Comparison of ENCODE assay signal across 9 mouse cellular contexts in the genomic region with DNA sequence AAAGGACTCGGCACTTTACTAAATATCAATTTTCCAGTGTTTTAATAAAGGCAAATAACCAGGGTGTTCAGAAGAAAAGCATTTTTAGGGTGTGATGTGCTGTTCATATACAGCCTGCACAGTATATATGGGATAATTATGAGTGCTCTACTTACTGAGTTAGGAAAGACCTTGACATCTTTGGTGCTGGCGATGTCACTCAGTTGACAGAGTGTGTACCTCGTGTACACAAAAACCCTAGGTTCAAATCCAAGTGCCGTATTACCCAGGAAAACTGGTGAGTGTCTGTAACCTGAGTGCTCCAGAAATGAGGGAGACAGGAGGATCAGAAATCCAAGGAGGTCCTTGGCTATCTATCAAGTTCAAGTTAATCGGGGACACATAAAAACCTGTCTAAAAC.
A peak's percentile ranks its signal among the peaks of the same experiment; 100 is the strongest.
DNase-seq lines count a peak whose midpoint lies in the region; ATAC-seq lines count a peak whose summit lies in the region.
"Had no signal": no experiment of that assay in that cellular context is flagged by ENCODE, and none has a peak within 500 bp of the region (broad histone marks: within the 10 kb centered on the region; RNA-seq: fewer than 3 reads in every experiment).

No protein-coding gene starts in this region.

- peak overlapping the region; percentile 24; the same call in 1 of the 2 replicates for H3K4me2 ChIP-seq in lung, embryonic 15.5 days
- H3K4me2 ChIP-seq in forebrain, embryonic 15.5 days (replicated peaks), result peak overlapping the region; percentile 26
- H3K4me2 ChIP-seq in limb, embryonic 13.5 days (replicated peaks), result peak overlapping the region; percentile 50
- H3K4me2 ChIP-seq in neural tube, embryonic 14.5 days (ENCODE audit: low read depth, low read length), result peak overlapping the region; percentile 23; the same call in 1 of the 2 replicates

- no peaks in the 10 kb centered on the region for H3K27me3 ChIP-seq in lung, embryonic 15.5 days
- H3K27me3 ChIP-seq in forebrain, embryonic 15.5 days, result no peaks in the 10 kb centered on the region
- H3K27me3 ChIP-seq in limb, embryonic 13.5 days, result no peaks in the 10 kb centered on the region
- H3K27me3 ChIP-seq in neural tube, embryonic 14.5 days (ENCODE audit: control insufficient read depth, insufficient read depth, low read length), result no peaks in the 10 kb centered on the region

- H3K4me1 ChIP-seq in lung, embryonic 15.5 days, result no peaks in the 10 kb centered on the region
- no peaks in the 10 kb centered on the region for H3K4me1 ChIP-seq in forebrain, embryonic 15.5 days
- H3K4me1 ChIP-seq in limb, embryonic 13.5 days, result no peaks in the 10 kb centered on the region
- no peaks in the 10 kb centered on the region for H3K4me1 ChIP-seq in neural tube, embryonic 14.5 days (ENCODE audit: control insufficient read depth, insufficient read depth, low read length)

- H3K36me3 ChIP-seq in lung, embryonic 15.5 days, result no peaks in the 10 kb centered on the region
- H3K36me3 ChIP-seq in forebrain, embryonic 15.5 days, result no peaks in the 10 kb centered on the region
- no peaks in the 10 kb centered on the region for H3K36me3 ChIP-seq in limb, embryonic 13.5 days
- no peaks in the 10 kb centered on the region for H3K36me3 ChIP-seq in neural tube, embryonic 14.5 days (ENCODE audit: control insufficient read depth, insufficient read depth, low read length)

- no peak for DNase-seq in lung, postnatal 10 days
- DNase-seq in Muller cell, postnatal 12 days (ENCODE audit: inconsistent ontology term), result no peak
- DNase-seq in embryo, embryonic 11 days, result no peak
- DNase-seq: gastrocnemius, adult 2 months; thymus, postnatal 4 days had no signal

- H3K9ac ChIP-seq in lung, embryonic 15.5 days, result no peak overlapping the region
- H3K9ac ChIP-seq in forebrain, embryonic 15.5 days (replicated peaks), result no peak overlapping the region
- no peak overlapping the region for H3K9ac ChIP-seq in limb, embryonic 13.5 days
- no peak overlapping the region for H3K9ac ChIP-seq in neural tube, embryonic 14.5 days (replicated peaks; ENCODE audit: low read depth, low read length)

- H3K9me3 ChIP-seq in lung, embryonic 15.5 days, result no peaks in the 10 kb centered on the region
- no peaks in the 10 kb centered on the region for H3K9me3 ChIP-seq in forebrain, embryonic 15.5 days
- no peaks in the 10 kb centered on the region for H3K9me3 ChIP-seq in limb, embryonic 13.5 days
- no peaks in the 10 kb centered on the region for H3K9me3 ChIP-seq in neural tube, embryonic 14.5 days (ENCODE audit: control insufficient read depth, low read length)

- ATAC-seq in lung, embryonic 15.5 days (ENCODE audit: borderline replicate concordance, extremely low read depth, low FRiP score, low TSS enrichment), result no peak
- ATAC-seq in forebrain, embryonic 15.5 days (replicated peaks), result peak; percentile 59
- ATAC-seq in limb, embryonic 13.5 days (ENCODE audit: low FRiP score, low read depth), result no peak
- peak; percentile 54; the same call in 1 of the 2 replicates for ATAC-seq in neural tube, embryonic 14.5 days (ENCODE audit: low read depth)

- H3K27ac ChIP-seq in lung, embryonic 15.5 days, result no peak overlapping the region
- no peak overlapping the region for H3K27ac ChIP-seq in forebrain, embryonic 15.5 days (replicated peaks)
- no peak overlapping the region for H3K27ac ChIP-seq in limb, embryonic 13.5 days
- H3K27ac ChIP-seq in neural tube, embryonic 14.5 days (ENCODE audit: low read depth, low read length), result no peak overlapping the region
- H3K27ac ChIP-seq: gastrocnemius, adult 2 months had no signal

- 73% methylated on average over 5 of the region's 5 CpGs for WGBS in lung, embryonic 15.5 days
- 84% methylated on average over 5 of the region's 5 CpGs for WGBS in forebrain, embryonic 15.5 days
- 84% methylated on average over 5 of the region's 5 CpGs for WGBS in limb, embryonic 13.5 days
- 85% methylated on average over 5 of the region's 5 CpGs for WGBS in neural tube, embryonic 14.5 days

- H3K4me3 ChIP-seq in lung, embryonic 15.5 days, result peak overlapping the region; percentile 30
- peak overlapping the region; percentile 30 for H3K4me3 ChIP-seq in forebrain, embryonic 15.5 days
- peak overlapping the region; percentile 30 for H3K4me3 ChIP-seq in limb, embryonic 13.5 days
- peak overlapping the region; percentile 16; the same call in 1 of the 2 replicates for H3K4me3 ChIP-seq in neural tube, embryonic 14.5 days (ENCODE audit: low read depth, low read length)
- H3K4me3 ChIP-seq: gastrocnemius, adult 2 months had no signal

Comparison
In these comparisons a context has a peak if more than half of its experiments do, and no peak if none do; other contexts are left out.
1. ATAC-seq: peak in forebrain, embryonic 15.5 days (single experiment) and neural tube, embryonic 14.5 days (single experiment); none in lung, embryonic 15.5 days (single experiment) and limb, embryonic 13.5 days (single experiment).
2. Peak in every context shown above with its lines, with median percentiles within 50 percentile points of each other: H3K4me2 ChIP-seq and H3K4me3 ChIP-seq.